Mouse (Mus musculus): Measurements from ENCODE around the gene Nck2. TPM values are rescaled to one million over a fixed set of nuclear protein-coding genes. Genes with fewer than 3 reads are reported as not detected.

The Nck2 gene
- polyA plus RNA-seq, 1 experiment from 2014 or later: 37.9 TPM

Other genes with a start within 250 kb of the Nck2 start
- 31.2 and 31.4 TPM in 2 replicates for gene Fhl2, start 247.6 kb upstream of the Nck2 start, polyA plus RNA-seq (2014; fragmentation: Nextera tagmentation; extraction: Ambion mirVana)

Data from hindbrain, embryonic 14.5 days (tissue).